Mouse (Mus musculus) myocyte (in vitro differentiated cells): ENCODE measurements around the gene Krtap9-3.

Source experiments
- CEBPB ChIP-seq: IDR thresholded peaks from 2 replicates; pipeline ENCODE4 v1.6.1; 2011; ENCODE audit warnings: mild to moderate bottlenecking, moderate library complexity; ENCODE audit not compliant: poor library complexity, insufficient read depth, severe bottlenecking
- MAX ChIP-seq: IDR thresholded peaks from one replicate; pipeline ENCODE4 v1.6.1; 2011; ENCODE audit warnings: low read depth, mild to moderate bottlenecking, control low read depth
- MYOD1 ChIP-seq, 3 experiments: IDR thresholded peaks; one replicate each; pipeline ENCODE4 v1.6.1; 2011; ENCODE audit warnings: control low read depth in 2 of 3, low read depth in 2 of 3, mild to moderate bottlenecking in 2 of 3, moderate library complexity in 1 of 3; ENCODE audit not compliant: insufficient read length in 2 of 3, control insufficient read depth in 1 of 3
- MYOG ChIP-seq, 3 experiments: IDR thresholded peaks; one replicate each; pipeline ENCODE4 v1.6.1; 2011; ENCODE audit warnings: control low read depth in 2 of 3, low read depth in 2 of 3, mild to moderate bottlenecking in 2 of 3; ENCODE audit not compliant: insufficient read length in 2 of 3, control insufficient read depth in 1 of 3, insufficient read depth in 1 of 3
- POLR2A ChIP-seq: IDR thresholded peaks from one replicate; pipeline ENCODE4 v1.6.1; 2011; ENCODE audit warnings: low read depth, mild to moderate bottlenecking, control low read depth, moderate library complexity; ENCODE audit not compliant: insufficient read length
- POLR2AphosphoS2 ChIP-seq: IDR thresholded peaks from one replicate; pipeline ENCODE4 v1.6.1; 2011; ENCODE audit warnings: low read depth, control low read depth; ENCODE audit not compliant: insufficient read length
- TCF12 ChIP-seq: IDR thresholded peaks from one replicate; pipeline ENCODE4 v1.6.1; 2011; ENCODE audit warnings: mild to moderate bottlenecking, control low read depth; ENCODE audit not compliant: poor library complexity, insufficient read depth, severe bottlenecking
- USF1 ChIP-seq: IDR thresholded peaks from one replicate; pipeline ENCODE4 v1.6.1; 2011; ENCODE audit warnings: low read depth, mild to moderate bottlenecking, control low read depth, moderate library complexity

DNA sequence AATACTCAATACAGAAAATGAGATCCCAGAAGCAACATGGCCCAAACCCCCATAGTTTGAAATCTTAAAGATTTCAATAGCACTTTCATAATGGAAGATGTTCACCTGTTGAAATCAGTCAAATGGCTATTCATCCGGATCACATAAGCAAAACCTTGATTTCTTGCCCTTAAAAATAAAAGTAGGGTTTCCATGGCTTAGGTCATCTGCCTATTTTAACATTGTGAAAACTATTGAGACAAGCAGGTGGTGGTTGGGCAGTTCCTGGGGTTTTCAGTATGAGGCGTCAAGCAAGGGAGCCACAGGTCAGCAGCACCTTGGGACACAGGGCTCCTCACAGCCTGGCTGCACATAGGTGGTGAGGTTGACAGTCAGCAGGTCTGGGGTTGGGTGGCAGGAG lies 41.7 kb downstream of the Krtap9-3 start:
- TF ChIP-seq POLR2AphosphoS2 (no peak), POLR2A (no peak), MAX (no peak), USF1 (no peak), MYOD1 (IDR thresholded peaks at IDR 0.05; ENCODE audit: control insufficient read depth in 1 of 3, insufficient read length in 2 of 3, low read depth in 2 of 3) (no peak), MYOG (IDR thresholded peaks at IDR 0.05; ENCODE audit: control insufficient read depth in 1 of 3, insufficient read depth in 1 of 3, insufficient read length in 2 of 3, low read depth in 2 of 3) (no peak), CEBPB (no peak), TCF12 (no peak)
